Mouse (Mus musculus) layer of hippocampus, postnatal 14 days (tissue): ENCODE results near the gene Krtap16-3. TPM values are rescaled to one million over a fixed set of nuclear protein-coding genes. Genes with fewer than 3 reads are reported as not detected.
A peak's percentile ranks its signal among the peaks of the same experiment; 100 is the strongest.

Source experiments
- DNase-seq, 2 experiments: peaks; one replicate each; pipeline ENCODE4 v3.0.0; 2021 to 2022; ENCODE audit warnings: low spot score in 2 of 2, mixed read lengths in 1 of 2
- long read RNA-seq, 2 experiments: library from polyadenylated mRNA; stranded (forward); transcript quantifications; one replicate each; pipeline ENCODE4 v2.0.0; 2021
- total RNA-seq, 2 experiments: library from RNA; stranded (reverse); gene quantifications; 2 replicates each; pipeline ENCODE4 v1.2.3; 2021

Krtap16-3 gene
- not detected for total RNA-seq
- long read RNA-seq, experiment 1, result 0 reads
- long read RNA-seq, experiment 2, result 0 reads

- DNase-seq, result no peak
Measured at GRCm38 (mm10) chr16:88962773-88963172, at the start of gene Krtap16-3. Krtap16-3 (minus strand) TSS chr16:88962873.

- DNase-seq, result no peak
Measured at GRCm38 (mm10) chr16:89010659-89011058, 48.0 kb upstream of the Krtap16-3 start, which contains the start of gene Krtap22-2. Krtap22-2 (minus strand) TSS chr16:89010759.

GRCm38 (mm10) chr16:88941106-88941505 lies 21.6 kb downstream of the Krtap16-3 start:
- DNase-seq, result peak; percentile 1 to 55

- DNase-seq, result no peak
Measured at GRCm38 (mm10) chr16:88938252-88938651, 24.4 kb downstream of the Krtap16-3 start.

GRCm38 (mm10) chr16:88932165-88932564 lies 30.5 kb downstream of the Krtap16-3 start, which contains the start of gene Krtap19-9b:
Krtap19-9b (minus strand) TSS chr16:88932265.
- DNase-seq, result no peak

Other genes with a start within 250 kb of the Krtap16-3 start
- not detected for gene Krtap13-1, start 234.0 kb downstream of the Krtap16-3 start, total RNA-seq
- gene Krtap13, start 211.2 kb downstream of the Krtap16-3 start, total RNA-seq, result not detected
- not detected for gene 2310034C09Rik, start 204.0 kb downstream of the Krtap16-3 start, total RNA-seq
- gene 2310057N15Rik, start 188.7 kb downstream of the Krtap16-3 start, total RNA-seq, result not detected
- not detected for gene Gm5965, start 185.0 kb downstream of the Krtap16-3 start, total RNA-seq
- gene Gm20741, start 150.7 kb downstream of the Krtap16-3 start, total RNA-seq, result not detected
- gene Krtap15, start 142.7 kb downstream of the Krtap16-3 start, total RNA-seq, result not detected
- not detected for gene Krtap14, start 136.7 kb downstream of the Krtap16-3 start, total RNA-seq
- not detected for gene Krtap19-1, start 93.5 kb downstream of the Krtap16-3 start, total RNA-seq
- not detected for gene Krtap19-2, start 88.6 kb downstream of the Krtap16-3 start, total RNA-seq
- not detected for gene Krtap19-3, start 84.8 kb downstream of the Krtap16-3 start, total RNA-seq
- gene Krtap19-4, start 77.8 kb downstream of the Krtap16-3 start, total RNA-seq, result not detected
- not detected for gene Krtap19-5, start 66.4 kb downstream of the Krtap16-3 start, total RNA-seq
- not detected for gene Krtap19-9b, start 30.6 kb downstream of the Krtap16-3 start, total RNA-seq
- gene Krtap22-2, start 47.9 kb upstream of the Krtap16-3 start, total RNA-seq, result not detected
- not detected for gene Gm10229, start 52.4 kb upstream of the Krtap16-3 start, total RNA-seq
- gene Krtap6-1, start 68.8 kb upstream of the Krtap16-3 start, total RNA-seq, result not detected
- not detected for gene Gm10228, start 78.6 kb upstream of the Krtap16-3 start, total RNA-seq
- not detected for gene Krtap6-5, start 85.0 kb upstream of the Krtap16-3 start, total RNA-seq
- gene 1110025L11Rik, start 101.1 kb upstream of the Krtap16-3 start, total RNA-seq, result not detected
- gene Krtap6-3, start 121.1 kb upstream of the Krtap16-3 start, total RNA-seq, result not detected
- gene Gm6358, start 178.0 kb upstream of the Krtap16-3 start, total RNA-seq, result not detected
- not detected for gene Gm10061, start 188.2 kb upstream of the Krtap16-3 start, total RNA-seq
- gene Gm9789, start 195.1 kb upstream of the Krtap16-3 start, total RNA-seq, result not detected
- gene Gm7735, start 206.6 kb upstream of the Krtap16-3 start, total RNA-seq, result not detected
- not detected for gene 1110057P08Rik, start 211.9 kb upstream of the Krtap16-3 start, total RNA-seq
- not detected for gene Krtap20-2, start 243.0 kb upstream of the Krtap16-3 start, total RNA-seq